Mouse (Mus musculus) heart, postnatal 0 days (tissue): ENCODE results near the gene Defb20. TPM values are rescaled to one million over a fixed set of nuclear protein-coding genes. Genes with fewer than 3 reads are reported as not detected.

Experiments
- ATAC-seq: fragments of 200-750 bp; cut with Nextera tagmentation; 2 replicates; pipeline ENCODE4 v1.8.0; 2017; ENCODE audit warnings: low read depth, moderate number of reproducible peaks, moderate library complexity; ENCODE audit not compliant: insufficient read depth
- DNase-seq: peaks from one replicate; pipeline ENCODE4 v3.0.0-alpha.2; 2016; ENCODE audit warnings: low spot score
- H3K27ac ChIP-seq: fragments of 300-500 bp; sonication (generic); 2 replicates; pipeline ENCODE4 v1.5.1; 2014; ENCODE audit warnings: low read depth, mild to moderate bottlenecking
- H3K27me3 ChIP-seq: fragments of 300-500 bp; sonication (generic); 2 replicates; pipeline ENCODE4 v1.6.1; 2014; ENCODE audit warnings: low read length, mixed read lengths; ENCODE audit not compliant: control insufficient read depth, insufficient read depth
- H3K36me3 ChIP-seq: fragments of 300-500 bp; sonication (generic); replicated peaks from 2 replicates; pipeline ENCODE4 v1.6.1; 2014; ENCODE audit warnings: low read length, mixed read lengths; ENCODE audit not compliant: control insufficient read depth, insufficient read depth
- H3K4me1 ChIP-seq: fragments of 300-500 bp; sonication (generic); 2 replicates; pipeline ENCODE4 v1.6.1; 2014; ENCODE audit warnings: antibody characterized with exemption; ENCODE audit not compliant: control insufficient read depth, insufficient read depth
- H3K4me2 ChIP-seq: fragments of 300-500 bp; sonication (generic); 2 replicates; pipeline ENCODE4 v1.6.1; 2014; ENCODE audit warnings: low read depth, mild to moderate bottlenecking, low read length, moderate library complexity
- H3K4me3 ChIP-seq: fragments of 300-500 bp; sonication (generic); 2 replicates; pipeline ENCODE4 v1.5.1; 2014; ENCODE audit warnings: low read depth, low read length
- H3K9ac ChIP-seq: fragments of 300-500 bp; sonication (generic); replicated peaks from 2 replicates; pipeline ENCODE4 v1.6.1; 2014; ENCODE audit warnings: low read depth, low read length, mixed read lengths
- H3K9me3 ChIP-seq: fragments of 300-500 bp; sonication (generic); replicated peaks from 2 replicates; pipeline ENCODE4 v1.6.1; 2016; ENCODE audit warnings: low read length; ENCODE audit not compliant: control insufficient read depth
- CTCF ChIP-seq: IDR thresholded peaks from 2 replicates; pipeline ENCODE4 v1.5.1; 2016; ENCODE audit warnings: antibody characterized with exemption, control low read depth, low read depth
- EP300 ChIP-seq: IDR thresholded peaks from 2 replicates; pipeline ENCODE4 v1.6.1; 2016; ENCODE audit warnings: antibody characterized with exemption, low read depth
- WGBS: fragments of 180-500 bp; shearing (Covaris S2); extraction: QIAGEN DNeasy Blood & Tissue Kit; methylation state at CpG from one replicate; pipeline ENCODE4 v1.1.7; 2014; 5-methylcytosine and 5-hydroxymethylcytosine counted together
- polyA plus RNA-seq: library from polyadenylated mRNA; unstranded; fragments of >200 nt; fragmentation: Nextera tagmentation; extraction: Ambion mirVana; gene quantifications from 2 replicates; pipeline ENCODE4 v1.2.1, GENCODE M21; 2015
- total RNA-seq: library from RNA; depleted of rRNA; stranded (reverse); fragments of >200 nt; gene quantifications from 2 replicates; pipeline ENCODE4 v1.2.3, GENCODE M21; 2014; ENCODE audit warnings: low replicate concordance

Gene Defb20
- total and polyA plus RNA-seq, 2 experiments from 2014 or later: not detected

- Histone ChIP-seq H3K27ac (no peak overlapping the region), H3K4me2 (no peak overlapping the region), H3K9me3 (no peaks in the 10 kb centered on the region), H3K4me1 (no peaks in the 10 kb centered on the region), H3K27me3 (no peaks in the 10 kb centered on the region), H3K36me3 (no peaks in the 10 kb centered on the region), H3K4me3 (no peak overlapping the region), H3K9ac (no peak overlapping the region)
- no peak for ATAC-seq
- no peak for DNase-seq
- WGBS: 65% methylated on average over 6 of the region's 6 CpGs
- no peak for TF ChIP-seq CTCF
- TF ChIP-seq EP300: no peak
Measured at GRCm38 (mm10) chr2:152498020-152498419, 21.2 kb downstream of the Defb20 start.

DNA sequence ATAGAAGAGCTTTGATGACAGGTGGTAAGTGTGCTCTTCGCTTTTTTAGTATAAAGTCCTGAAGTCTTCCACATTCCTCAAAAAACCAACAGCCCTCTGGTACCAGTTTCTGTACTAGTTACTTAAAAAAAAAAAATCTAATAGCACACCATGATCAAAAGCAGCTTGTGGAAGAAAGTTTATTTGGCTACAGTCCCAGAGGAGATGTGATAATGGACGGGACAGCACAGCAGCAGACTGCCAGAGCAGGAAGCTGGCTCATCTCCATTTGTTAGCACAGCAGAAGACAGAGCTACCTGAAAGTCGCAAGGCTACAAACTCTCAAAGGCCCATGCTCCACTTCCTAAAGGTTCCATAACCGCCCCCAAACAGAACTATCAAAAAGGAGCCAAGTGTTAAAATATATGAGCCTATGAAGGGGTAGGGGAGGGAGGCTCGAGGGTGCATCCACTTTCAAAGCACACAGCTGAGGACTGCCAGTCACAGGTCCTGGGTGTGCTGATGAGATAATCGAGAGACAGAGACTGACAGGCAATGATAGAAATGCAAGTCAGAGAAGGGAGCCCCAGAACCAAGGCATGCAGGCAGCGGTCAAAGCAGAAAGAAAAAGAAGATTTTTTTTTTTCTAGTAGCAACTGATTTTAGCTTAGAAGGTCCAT lies 23.5 kb downstream of the Defb20 start:
- Histone ChIP-seq H3K27me3 (no peaks in the 10 kb centered on the region), H3K36me3 (no peaks in the 10 kb centered on the region), H3K9ac (no peak overlapping the region), H3K4me2 (no peak overlapping the region), H3K9me3 (no peaks in the 10 kb centered on the region), H3K27ac (no peak overlapping the region), H3K4me3 (no peak overlapping the region), H3K4me1 (no peaks in the 10 kb centered on the region)
- TF ChIP-seq EP300 (no peak), CTCF (no peak)
- ATAC-seq (no peak), DNase-seq (no peak)
- 40% methylated on average over 7 of the region's 7 CpGs for WGBS

- ATAC-seq (no peak), DNase-seq (no peak)
- H3K4me3 ChIP-seq: no peak overlapping the region
- TF ChIP-seq CTCF (peak; percentile 16; the same call in 1 of the 2 replicates), EP300 (no peak)
- H3K9ac ChIP-seq: no peak overlapping the region
- H3K4me1 ChIP-seq: no peaks in the 10 kb centered on the region
- no peak overlapping the region for H3K4me2 ChIP-seq
- 76% methylated on average over 6 of the region's 6 CpGs for WGBS
- H3K27ac ChIP-seq: no peak overlapping the region
- H3K36me3 ChIP-seq: no peaks in the 10 kb centered on the region
- no peaks in the 10 kb centered on the region for H3K27me3 ChIP-seq
- no peaks in the 10 kb centered on the region for H3K9me3 ChIP-seq
Measured at GRCm38 (mm10) chr2:152500863-152501229, 24.0 kb downstream of the Defb20 start.

DNA sequence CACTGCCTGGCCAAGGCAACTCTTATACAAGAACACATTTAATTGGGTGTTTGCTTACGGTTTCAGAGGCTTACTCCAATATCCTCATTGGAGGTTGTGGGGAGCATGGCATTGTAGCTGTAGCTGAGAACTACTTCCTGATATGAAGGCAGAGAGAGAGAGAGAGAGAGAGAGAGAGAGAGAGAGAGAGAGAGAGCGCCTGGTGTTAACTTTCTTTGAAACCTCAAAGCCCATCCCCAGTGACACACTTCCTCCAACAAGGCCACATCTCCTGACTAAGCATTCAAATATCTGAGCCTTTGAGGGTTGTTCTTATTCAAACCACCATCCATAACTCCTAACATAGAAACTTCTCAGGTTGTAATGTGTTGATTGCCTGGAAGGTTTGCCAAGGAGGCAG lies 27.1 kb downstream of the Defb20 start:
- H3K36me3 ChIP-seq: no peaks in the 10 kb centered on the region
- no peaks in the 10 kb centered on the region for H3K9me3 ChIP-seq
- TF ChIP-seq EP300 (no peak), CTCF (no peak)
- H3K4me1 ChIP-seq: no peaks in the 10 kb centered on the region
- ATAC-seq: no peak
- 71% methylated on average over 2 of the region's 2 CpGs for WGBS
- no peak overlapping the region for H3K4me3 ChIP-seq
- no peak for DNase-seq
- no peaks in the 10 kb centered on the region for H3K27me3 ChIP-seq
- no peak overlapping the region for H3K4me2 ChIP-seq
- no peak overlapping the region for H3K9ac ChIP-seq
- H3K27ac ChIP-seq: no peak overlapping the region

GRCm38 (mm10) chr2:152511592-152511991 lies 34.7 kb downstream of the Defb20 start, which contains the start of gene Defb26:
Gene Defb26 (minus strand): TSS chr2:152511692.
- ATAC-seq: no peak
- H3K36me3 ChIP-seq: no peaks in the 10 kb centered on the region
- H3K4me3 ChIP-seq: no peak within 1 kb of the TSS
- H3K4me1 ChIP-seq: no peaks in the 10 kb centered on the region
- TF ChIP-seq EP300 (no peak), CTCF (no peak)
- no peak within 1 kb of the TSS for H3K9ac ChIP-seq
- H3K27me3 ChIP-seq: no peaks in the 10 kb centered on the region
- 87% methylated on average over 1 of the region's 1 CpGs for WGBS
- H3K4me2 ChIP-seq: no peak within 1 kb of the TSS
- H3K27ac ChIP-seq: no peak within 1 kb of the TSS
- no peaks in the 10 kb centered on the region for H3K9me3 ChIP-seq
- DNase-seq: no peak

GRCm38 (mm10) chr2:152516084-152516483 lies 39.2 kb downstream of the Defb20 start:
- ATAC-seq: no peak
- 66% methylated on average over 4 of the region's 4 CpGs for WGBS

More at GRCm38 (mm10) chr2:152516084-152516483, 39.2 kb downstream of the Defb20 start:
- Histone ChIP-seq H3K4me3 (no peak overlapping the region), H3K27me3 (no peaks in the 10 kb centered on the region), H3K9me3 (no peaks in the 10 kb centered on the region), H3K27ac (no peak overlapping the region), H3K4me2 (no peak overlapping the region), H3K9ac (no peak overlapping the region), H3K36me3 (no peaks in the 10 kb centered on the region), H3K4me1 (no peaks in the 10 kb centered on the region)
- TF ChIP-seq EP300 (no peak), CTCF (no peak)
- DNase-seq: no peak
